9 mouse cellular contexts compared by ENCODE assay signal in the genomic region with DNA sequence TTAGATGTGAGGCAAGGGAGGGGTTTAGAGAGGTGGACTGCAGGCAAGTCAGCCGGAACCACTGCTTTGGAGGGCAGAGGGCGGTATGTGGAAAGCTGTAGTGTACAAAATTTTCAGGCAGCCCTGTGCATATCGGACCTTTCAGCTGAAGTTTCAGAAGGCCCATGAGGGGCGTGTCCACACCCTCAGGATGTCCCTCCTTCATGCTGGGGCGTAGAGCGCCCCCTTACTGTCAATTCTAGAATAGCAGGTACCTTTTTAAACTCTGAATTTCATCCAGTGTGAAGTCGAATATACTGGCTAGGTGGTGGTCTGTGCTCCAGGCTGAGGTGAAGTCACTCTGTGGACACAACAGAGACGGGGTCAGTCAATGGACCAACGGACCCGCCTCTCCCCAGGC. TPM values are rescaled to one million over a fixed set of nuclear protein-coding genes. Genes with fewer than 3 reads are reported as not detected.
DNase-seq lines count a peak whose midpoint lies in the region; ATAC-seq and TF ChIP-seq lines count a peak whose summit lies in the region.
"Had no signal": no experiment of that assay in that cellular context is flagged by ENCODE, and none has a peak within 500 bp of the region (broad histone marks: within the 10 kb centered on the region; RNA-seq: fewer than 3 reads in every experiment).

No protein-coding gene starts in this region.

- DNase-seq in heart, postnatal 0 days (ENCODE audit: low spot score): no peak
- no peak for DNase-seq in heart, adult 8-10 months (ENCODE audit: low spot score)
- peak; percentile 23 for DNase-seq in MEL-GATA-1-ER (ENCODE audit: extremely low read depth, low read depth)
- peak; percentile 33 for DNase-seq in embryonic facial prominence, embryonic 14.5 days (ENCODE audit: low spot score)
- peak; percentile 56 for DNase-seq in liver, adult 2 months (ENCODE audit: extremely low read depth, low read depth, low spot score)
- no peak for DNase-seq in urinary bladder, postnatal 36 days (ENCODE audit: low spot score in 2 of 2)
- no peak for DNase-seq in frontal cortex, postnatal 36 days (ENCODE audit: low spot score in 2 of 2)

- H3K4me3 ChIP-seq in heart, postnatal 0 days (ENCODE audit: low read depth, low read length): no peak overlapping the region
- no peak overlapping the region for H3K4me3 ChIP-seq in embryonic facial prominence, embryonic 14.5 days (ENCODE audit: low read depth, low read length)
- H3K4me3 ChIP-seq in liver, adult 2 months (ENCODE audit: insufficient read depth, low read depth, low read length): no peak overlapping the region
- no peak overlapping the region for H3K4me3 ChIP-seq in small intestine, adult 2 months (ENCODE audit: low read depth, low read length)
- H3K4me3 ChIP-seq: erythroblast, embryonic 14.5 days had no signal

- H3K9me3 ChIP-seq in heart, postnatal 0 days (replicated peaks; ENCODE audit: control insufficient read depth, low read length): no peaks in the 10 kb centered on the region
- no peaks in the 10 kb centered on the region for H3K9me3 ChIP-seq in embryonic facial prominence, embryonic 14.5 days (ENCODE audit: control insufficient read depth, low read length)

- H3K27ac ChIP-seq in heart, postnatal 0 days (ENCODE audit: low read depth): no peak overlapping the region
- no peak overlapping the region for H3K27ac ChIP-seq in embryonic facial prominence, embryonic 14.5 days (replicated peaks; ENCODE audit: low read depth, low read length)
- H3K27ac ChIP-seq in liver, adult 2 months (replicated peaks; ENCODE audit: insufficient read depth, low read depth, low read length): no peak overlapping the region
- H3K27ac ChIP-seq in small intestine, adult 2 months (ENCODE audit: insufficient read depth, low read depth, low read length): no peak overlapping the region

- no peak overlapping the region for H3K9ac ChIP-seq in heart, postnatal 0 days (replicated peaks; ENCODE audit: low read depth, low read length)
- H3K9ac ChIP-seq in embryonic facial prominence, embryonic 14.5 days (ENCODE audit: low read depth, low read length): no peak overlapping the region
- H3K9ac ChIP-seq in liver, adult 2 months (ENCODE audit: low read depth, low read length): no peak overlapping the region

- no peak overlapping the region for H3K4me2 ChIP-seq in heart, postnatal 0 days (ENCODE audit: low read depth, low read length)
- no peak overlapping the region for H3K4me2 ChIP-seq in embryonic facial prominence, embryonic 14.5 days (ENCODE audit: low read depth, low read length)

- no peaks in the 10 kb centered on the region for H3K27me3 ChIP-seq in heart, postnatal 0 days (ENCODE audit: control insufficient read depth, insufficient read depth, low read length)
- H3K27me3 ChIP-seq in embryonic facial prominence, embryonic 14.5 days (replicated peaks; ENCODE audit: control insufficient read depth, insufficient read depth, low read length): no peaks in the 10 kb centered on the region
- no peaks in the 10 kb centered on the region for H3K27me3 ChIP-seq in liver, adult 2 months (ENCODE audit: control insufficient read depth, insufficient read depth, low read length)
- H3K27me3 ChIP-seq in small intestine, adult 2 months (ENCODE audit: control insufficient read depth, insufficient read depth, low read length): no peaks in the 10 kb centered on the region

- H3K36me3 ChIP-seq in heart, postnatal 0 days (replicated peaks; ENCODE audit: control insufficient read depth, insufficient read depth, low read length): no peaks in the 10 kb centered on the region; the same call in 1 of the 2 replicates
- no peaks in the 10 kb centered on the region; the same call in 1 of the 2 replicates for H3K36me3 ChIP-seq in embryonic facial prominence, embryonic 14.5 days (ENCODE audit: control insufficient read depth, insufficient read depth, low read length)
- H3K36me3 ChIP-seq in liver, adult 2 months (ENCODE audit: control insufficient read depth, insufficient read depth, low read length): no peaks in the 10 kb centered on the region
- no peaks in the 10 kb centered on the region for H3K36me3 ChIP-seq in small intestine, adult 2 months (ENCODE audit: control insufficient read depth, insufficient read depth, low read length)

- TF ChIP-seq POLR2A in liver, adult 2 months (IDR thresholded peaks at IDR 0.05; ENCODE audit: extremely low read depth, insufficient read depth, low read length): no peak
- TF ChIP-seq POLR2A in small intestine, adult 2 months (IDR thresholded peaks at IDR 0.05; ENCODE audit: low read depth, low read length): no peak

- 30% methylated on average over 10 of the region's 10 CpGs for WGBS in heart, postnatal 0 days
- WGBS in embryonic facial prominence, embryonic 14.5 days: 21% methylated on average over 10 of the region's 10 CpGs
- 20% methylated on average over 10 of the region's 10 CpGs for WGBS in liver, adult 2 months
- 33% methylated on average over 10 of the region's 10 CpGs for WGBS in small intestine, adult 2 months

- peak; percentile 45; the same call in 1 of the 2 replicates for TF ChIP-seq CTCF in heart, postnatal 0 days (IDR thresholded peaks at IDR 0.05; ENCODE audit: low read depth)
- peak; percentile 80 for TF ChIP-seq CTCF in liver, adult 2 months (IDR thresholded peaks at IDR 0.05; ENCODE audit: low read depth, low read length)
- TF ChIP-seq CTCF in small intestine, adult 2 months (IDR thresholded peaks at IDR 0.05; ENCODE audit: extremely low read depth, insufficient read length, insufficient replicate concordance, low read depth, low read length): peak; percentile 69; the same call in 1 of the 2 replicates

- no peak for TF ChIP-seq EP300 in heart, postnatal 0 days (IDR thresholded peaks at IDR 0.05; ENCODE audit: low read depth)

- no peaks in the 10 kb centered on the region for H3K79me2 ChIP-seq in liver, adult 2 months (ENCODE audit: control insufficient read depth, insufficient read depth, low read length)

- ATAC-seq in heart, postnatal 0 days (ENCODE audit: insufficient read depth, low read depth): no peak
- no peak for ATAC-seq in embryonic facial prominence, embryonic 14.5 days (ENCODE audit: low read depth)

- H3K4me1 ChIP-seq in heart, postnatal 0 days (ENCODE audit: control insufficient read depth, insufficient read depth): peaks cover 3% of the 10 kb centered on the region; the same call in 1 of the 2 replicates
- H3K4me1 ChIP-seq in embryonic facial prominence, embryonic 14.5 days (ENCODE audit: control insufficient read depth, insufficient read depth, low read length): no peaks in the 10 kb centered on the region
- peaks cover 6% of the 10 kb centered on the region; the same call in 1 of the 2 replicates for H3K4me1 ChIP-seq in liver, adult 2 months (ENCODE audit: control insufficient read depth, insufficient read depth, low read length)
- peaks cover 4% of the 10 kb centered on the region; the same call in 1 of the 2 replicates for H3K4me1 ChIP-seq in small intestine, adult 2 months (ENCODE audit: control insufficient read depth, insufficient read depth, insufficient read length, low read length)

RNA-seq across cellular contexts. Expression of a gene that starts 16.0 kb away (rescaled TPM):
- total RNA-seq in heart, postnatal 0 days (2014; rRNA removed; ENCODE audit: low replicate concordance): 2.4 and 5.7 TPM in 2 replicates
- polyA plus RNA-seq in heart, postnatal 0 days (2015; fragmentation: Nextera tagmentation; extraction: Ambion mirVana): 1.0 and 1.6 TPM in 2 replicates
- 1 to 10 TPM in 2 of 4 experiments, under 1 TPM in 2; 0.66 to 1.5 (median 1.2) TPM for total RNA-seq in heart, adult 8-10 months (2022)
- polyA plus RNA-seq in embryonic facial prominence, embryonic 14.5 days (2014; fragmentation: Nextera tagmentation; extraction: Ambion mirVana): 10.8 and 12.2 TPM in 2 replicates
- total RNA-seq in liver, adult 2 months (2014; rRNA removed): 0.20 and 0.55 TPM in 2 replicates
- 0.21 and 0.61 TPM in 2 replicates for polyA plus RNA-seq in liver, adult 2 months (2012; rRNA removed)
- polyA plus RNA-seq in small intestine, adult 2 months (2012; rRNA removed): 0.51 and 1.4 TPM in 2 replicates

RNA-seq across cellular contexts. Expression of a gene that starts 23.1 kb away (rescaled TPM):
- 16.5 and 28.6 TPM in 2 replicates for total RNA-seq in heart, postnatal 0 days (2014; rRNA removed; ENCODE audit: low replicate concordance)
- polyA plus RNA-seq in heart, postnatal 0 days (2015; fragmentation: Nextera tagmentation; extraction: Ambion mirVana): 37.2 and 37.9 TPM in 2 replicates
- total RNA-seq in heart, adult 8-10 months (2022): 10 to 100 TPM; 11.2 to 13.0 (median 11.9) TPM
- 92.3 and 102 TPM in 2 replicates for polyA plus RNA-seq in embryonic facial prominence, embryonic 14.5 days (2014; fragmentation: Nextera tagmentation; extraction: Ambion mirVana)
- total RNA-seq in liver, adult 2 months (2014; rRNA removed): 31.1 and 32.7 TPM in 2 replicates
- 15.1 and 18.1 TPM in 2 replicates for polyA plus RNA-seq in liver, adult 2 months (2012; rRNA removed)
- 3.0 and 4.2 TPM in 2 replicates for polyA plus RNA-seq in small intestine, adult 2 months (2012; rRNA removed)

RNA-seq across cellular contexts. Expression of a gene that starts 23.6 kb away (rescaled TPM):
- total RNA-seq in heart, postnatal 0 days (2014; rRNA removed; ENCODE audit: low replicate concordance): 0.19 TPM in 1 of 2 replicates, not detected in the other
- 0.25 and 0.32 TPM in 2 replicates for polyA plus RNA-seq in heart, postnatal 0 days (2015; fragmentation: Nextera tagmentation; extraction: Ambion mirVana)
- 1 to 10 TPM in 2 of 4 experiments, under 1 TPM in 2; 0.87 to 2.1 (median 1.1) TPM for total RNA-seq in heart, adult 8-10 months (2022)
- 0.09 TPM in 1 of 2 replicates, not detected in the other for polyA plus RNA-seq in embryonic facial prominence, embryonic 14.5 days (2014; fragmentation: Nextera tagmentation; extraction: Ambion mirVana)
- 48.2 and 48.6 TPM in 2 replicates for total RNA-seq in liver, adult 2 months (2014; rRNA removed)
- polyA plus RNA-seq in liver, adult 2 months (2012; rRNA removed): 341 and 358 TPM in 2 replicates
- 3.7 and 16.0 TPM in 2 replicates for polyA plus RNA-seq in small intestine, adult 2 months (2012; rRNA removed)
- polyA plus RNA-seq: erythroblast, embryonic 14.5 days had no signal

Comparison
In these comparisons a context has a peak if more than half of its experiments do, and no peak if none do; other contexts are left out.
1. DNase-seq: peak in MEL-GATA-1-ER (single experiment), embryonic facial prominence, embryonic 14.5 days (single experiment) and liver, adult 2 months (single experiment); none in heart, postnatal 0 days (single experiment), heart, adult 8-10 months (single experiment), urinary bladder, postnatal 36 days (0 of 2) and frontal cortex, postnatal 36 days (0 of 2).
2. RNA of a gene that starts 23.6 kb away (polyA plus RNA-seq): 341 to 358 TPM in liver, adult 2 months; 3.7 to 16.0 TPM in small intestine, adult 2 months, 0.25 to 0.32 TPM in heart, postnatal 0 days and 0.09 TPM in embryonic facial prominence, embryonic 14.5 days; every median in the first group is over 10 times any median in the second.
3. Peak in every context shown above with its lines, with median percentiles within 50 percentile points of each other: CTCF ChIP-seq.